Mouse (Mus musculus) stomach, postnatal 0 days (tissue): Measurements from ENCODE around the gene Pak7.

Experiments
- CTCF ChIP-seq: IDR thresholded peaks from 2 replicates; pipeline ENCODE4 v1.5.1; 2016; ENCODE audit warnings: antibody characterized with exemption, low read depth, mild to moderate bottlenecking, moderate library complexity
- EP300 ChIP-seq: optimal IDR thresholded peaks from 2 replicates; pipeline ENCODE3; 2016; ENCODE audit warnings: antibody characterized with exemption

- TF ChIP-seq CTCF (no peak), EP300 (no peak)
These were observed 336.0 kb downstream of the Pak7 start, which contains the start of gene Lamp5 for GRCm38 (mm10) chr2:136051688-136052289.
